Mouse (Mus musculus): ENCODE results near the gene Oser1.
"Not testable (repeated sequence)": the region's sequence is repeated elsewhere in the genome, so short reads cannot be mapped to it uniquely, and the experiment has no call there.

The Oser1 gene

GRCm38 (mm10) chr2:163424597-163424996 lies at the start of gene Oser1:
TSS of gene Oser1 (minus strand) at chr2:163424697.
- in situ Hi-C loops (cut with MboI, MseI), result no loop called here

DNA sequence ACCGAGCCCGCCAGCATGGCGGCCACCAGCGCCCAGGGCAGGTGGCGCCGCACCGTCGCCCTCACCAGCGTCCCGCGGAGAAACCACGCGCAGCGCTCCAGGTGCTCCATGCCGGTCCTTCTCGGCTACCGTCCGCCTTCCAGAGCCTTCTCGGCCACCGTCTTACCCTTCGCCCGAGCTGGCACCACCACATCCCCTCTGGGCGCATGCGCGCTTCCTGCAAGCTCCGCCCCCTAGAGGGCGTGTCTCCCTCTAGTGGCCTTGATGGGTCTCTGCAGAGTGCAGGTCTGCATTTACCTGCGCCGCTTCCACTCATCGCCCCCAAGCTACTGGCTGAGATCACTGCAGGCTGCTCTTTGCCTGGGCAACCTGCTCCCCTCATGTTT lies 48.0 kb upstream of the Oser1 start, which contains the start of gene Fitm2:
Gene Fitm2, minus strand, starts transcription at position 164 of the 386 bp plus-strand sequence.
- in situ Hi-C loops (cut with MboI, MseI), result loop anchor here (10.0 kb wide), 1 partner anchor 122 kb away; no protein-coding TSS in a partner anchor

DNA sequence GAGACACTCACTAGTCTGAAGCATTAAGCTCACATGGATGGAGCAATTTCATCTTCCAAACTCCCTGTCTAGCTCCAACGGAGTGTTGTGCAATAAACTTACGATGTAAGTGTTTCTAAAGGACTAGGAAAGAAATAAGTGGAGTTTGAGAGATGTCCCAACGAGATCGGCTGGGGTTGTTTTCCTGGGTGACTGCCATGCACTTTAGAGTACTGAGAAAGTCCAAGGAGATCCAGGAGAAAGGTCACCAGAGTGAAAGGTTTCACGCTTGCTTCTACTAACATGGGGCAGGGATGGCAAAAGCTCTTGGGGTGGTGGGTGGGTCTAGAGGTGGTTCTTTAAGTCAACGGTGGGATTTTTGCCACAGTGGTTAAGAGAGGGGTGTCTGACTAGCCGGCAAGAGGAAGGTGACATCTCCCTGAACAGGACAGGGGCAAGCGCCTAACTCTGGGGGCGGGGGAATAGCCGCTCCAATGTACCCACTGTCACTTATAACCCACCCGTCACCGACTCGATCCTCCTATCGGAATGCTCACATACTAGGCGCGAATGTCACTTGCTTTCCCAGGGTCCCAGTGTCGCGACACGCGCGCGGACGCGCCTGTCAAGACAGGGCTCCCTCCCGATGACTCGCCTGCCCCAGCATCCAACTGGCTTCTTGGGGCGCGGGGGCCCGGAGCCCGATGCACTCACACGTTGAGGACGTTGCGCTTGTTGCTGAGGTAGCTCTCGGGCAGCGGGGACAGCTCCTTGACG lies 47.4 kb upstream of the Oser1 start:
- in situ Hi-C loops (cut with MboI, MseI), result loop anchor here (10.0 kb wide), 1 partner anchor 123 kb away; no protein-coding TSS in a partner anchor

- in situ Hi-C loops (cut with MboI, MseI), result loop anchor here (10.0 kb wide), 1 partner anchor 124 kb away; no protein-coding TSS in a partner anchor
Measured at GRCm38 (mm10) chr2:163471136-163471535, 46.6 kb upstream of the Oser1 start.

DNA sequence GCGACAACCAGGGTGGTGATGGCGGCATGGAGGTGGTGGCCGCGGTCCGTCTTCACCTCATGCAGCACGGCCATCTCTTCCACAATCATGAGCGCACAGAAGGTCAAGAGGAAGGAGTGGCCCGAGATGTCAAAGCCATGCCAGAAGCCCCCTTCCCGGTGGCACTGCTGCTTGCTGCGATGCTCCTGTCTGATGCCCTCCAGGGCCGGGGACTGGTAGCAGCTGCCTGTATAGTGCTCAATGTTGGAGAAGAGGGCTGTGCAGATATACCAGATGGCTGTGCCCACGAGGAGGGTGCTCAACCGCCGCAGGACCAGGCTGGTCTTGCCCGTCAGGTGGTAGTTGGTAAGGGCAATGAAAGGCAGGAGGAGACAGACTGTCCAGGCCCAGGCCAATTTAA lies 45.2 kb upstream of the Oser1 start:
- in situ Hi-C loops (cut with MboI, MseI), result loop anchor here (10.0 kb wide), 1 partner anchor 125 kb away; no protein-coding TSS in a partner anchor

GRCm38 (mm10) chr2:163468866-163469265 lies 44.4 kb upstream of the Oser1 start:
- in situ Hi-C loops (cut with MboI, MseI), result no loop called here

GRCm38 (mm10) chr2:163467585-163467984 lies 43.1 kb upstream of the Oser1 start:
- in situ Hi-C loops (cut with MboI, MseI), result no loop called here

- in situ Hi-C loops (cut with MboI, MseI), result no loop called here
Measured at GRCm38 (mm10) chr2:163466771-163467170, 42.3 kb upstream of the Oser1 start.

DNA sequence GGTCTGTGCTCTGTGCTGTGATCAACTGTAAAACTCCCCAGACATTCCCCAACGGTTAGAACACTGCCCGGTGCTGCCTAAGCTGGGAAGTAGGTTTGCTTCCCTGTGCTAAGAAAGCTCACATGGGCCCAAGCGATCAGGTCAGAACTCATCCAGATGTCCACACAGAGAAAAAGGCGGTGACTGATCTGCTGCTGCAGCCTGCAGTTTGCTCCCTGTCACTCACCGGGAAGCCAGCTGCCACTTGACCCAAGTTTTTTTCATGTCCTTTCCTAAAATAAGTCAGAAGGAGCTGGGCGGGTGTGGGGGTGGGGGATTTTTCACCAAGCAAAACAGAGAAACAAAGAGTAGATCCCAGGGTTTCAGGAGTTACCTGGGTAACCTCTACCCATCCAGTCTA lies 40.1 kb upstream of the Oser1 start:
- in situ Hi-C loops (cut with MboI, MseI), result no loop called here

GRCm38 (mm10) chr2:163463998-163464397 lies 39.5 kb upstream of the Oser1 start:
- in situ Hi-C loops (cut with MboI, MseI), result no loop called here

DNA sequence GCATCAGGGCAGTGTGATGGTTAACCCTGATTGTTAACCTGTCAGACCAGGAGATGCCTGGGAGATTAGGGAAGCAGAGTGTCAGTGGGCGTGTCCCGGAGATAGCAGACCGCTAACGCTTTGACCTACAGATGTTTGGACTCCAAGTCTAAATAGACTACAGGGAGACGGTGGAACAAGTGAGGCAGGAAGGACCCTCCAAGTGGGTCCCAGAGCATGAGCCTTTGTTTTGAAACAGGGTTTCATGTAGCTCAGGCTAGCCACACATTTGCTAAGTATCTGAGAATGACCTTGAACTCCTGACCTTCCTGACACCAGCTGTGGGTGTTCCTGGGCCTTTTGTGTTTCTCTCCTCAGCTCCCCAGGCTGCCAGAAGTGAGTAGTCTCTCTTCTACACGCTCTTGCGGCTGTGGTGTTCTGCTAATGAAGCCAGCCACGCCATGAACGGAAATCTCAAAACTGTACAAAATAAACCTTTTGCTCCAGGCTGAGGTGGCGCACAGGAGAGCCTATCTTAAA lies 38.8 kb upstream of the Oser1 start:
- in situ Hi-C loops (cut with MboI, MseI), result no loop called here

GRCm38 (mm10) chr2:163462801-163463200 lies 38.3 kb upstream of the Oser1 start:
- in situ Hi-C loops (cut with MboI, MseI), result no loop called here

GRCm38 (mm10) chr2:163462386-163462785 lies 37.9 kb upstream of the Oser1 start:
- in situ Hi-C loops (cut with MboI, MseI), result no loop called here

GRCm38 (mm10) chr2:163461307-163461706 lies 36.8 kb upstream of the Oser1 start:
- in situ Hi-C loops (cut with MboI, MseI), result not testable (repeated sequence)

- in situ Hi-C loops (cut with MboI, MseI), result no loop called here
Measured at GRCm38 (mm10) chr2:163460622-163461021, 36.1 kb upstream of the Oser1 start.

- in situ Hi-C loops (cut with MboI, MseI), result no loop called here
Measured at GRCm38 (mm10) chr2:163459380-163459779, 34.9 kb upstream of the Oser1 start.

- in situ Hi-C loops (cut with MboI, MseI), result no loop called here
Measured at GRCm38 (mm10) chr2:163458539-163459265, 34.2 kb upstream of the Oser1 start.

DNA sequence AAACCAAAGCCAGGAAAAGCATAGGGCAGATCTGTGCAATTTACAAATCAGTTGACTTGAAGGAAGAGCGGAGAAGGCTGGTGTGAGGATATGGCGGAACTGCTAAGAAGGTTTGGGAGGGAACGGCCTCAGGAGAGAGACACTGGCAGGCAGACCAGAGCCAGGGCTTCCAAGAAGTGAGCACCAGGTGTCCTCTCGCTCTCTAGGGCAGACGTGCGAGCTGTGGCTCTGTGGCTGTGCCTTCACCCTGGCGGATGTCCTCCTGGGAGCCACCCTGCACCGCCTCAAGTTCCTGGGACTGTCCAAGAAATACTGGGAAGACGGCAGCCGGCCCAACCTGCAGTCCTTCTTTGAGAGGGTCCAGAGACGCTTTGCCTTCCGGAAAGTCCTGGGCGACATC lies 28.9 kb upstream of the Oser1 start:
- in situ Hi-C loops (cut with MboI, MseI), result no loop called here

DNA sequence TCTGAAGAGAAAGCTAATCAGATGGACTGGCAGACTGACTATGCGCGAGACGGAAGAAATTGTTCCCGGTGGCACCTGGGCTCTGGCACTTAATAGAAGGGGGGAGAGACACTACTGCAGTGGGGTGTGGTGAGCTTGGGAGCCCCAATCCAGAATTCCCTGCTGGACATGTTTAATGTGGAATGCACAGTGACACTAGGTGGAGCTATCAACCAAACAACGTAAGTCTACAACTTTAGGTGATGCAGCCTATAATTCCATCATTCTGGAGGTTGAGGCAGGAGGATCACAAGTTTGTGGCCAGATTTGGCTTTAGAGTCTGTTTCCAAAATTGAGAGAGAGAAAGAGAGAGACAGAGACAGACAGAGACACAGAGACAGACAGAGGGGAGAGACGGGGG lies 28.2 kb upstream of the Oser1 start:
- in situ Hi-C loops (cut with MboI, MseI), result no loop called here

- in situ Hi-C loops (cut with MboI, MseI), result no loop called here
Measured at GRCm38 (mm10) chr2:163450668-163451295, 26.3 kb upstream of the Oser1 start.

DNA sequence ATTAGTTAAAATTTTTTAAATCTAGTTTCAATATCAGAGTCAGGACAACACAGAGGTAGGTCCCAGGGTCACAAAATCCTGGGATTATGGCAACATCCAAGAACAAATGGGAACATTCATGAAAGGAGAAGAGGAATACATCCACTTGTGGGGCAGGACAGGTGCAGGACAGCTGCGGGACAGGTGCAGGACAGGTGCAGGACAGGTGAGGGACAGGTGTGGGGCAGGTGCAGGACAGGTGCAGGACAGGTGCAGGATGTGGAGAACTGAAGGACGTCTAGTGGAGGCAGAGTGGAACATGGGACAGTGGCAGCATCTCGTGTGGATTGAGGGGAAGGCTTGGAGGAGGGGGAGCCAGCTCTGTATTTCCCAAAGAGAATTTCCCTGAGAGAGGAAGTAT lies 24.8 kb upstream of the Oser1 start:
- in situ Hi-C loops (cut with MboI, MseI), result loop anchor here (10.0 kb wide), 1 partner anchor 1896 kb away; no protein-coding TSS in a partner anchor

DNA sequence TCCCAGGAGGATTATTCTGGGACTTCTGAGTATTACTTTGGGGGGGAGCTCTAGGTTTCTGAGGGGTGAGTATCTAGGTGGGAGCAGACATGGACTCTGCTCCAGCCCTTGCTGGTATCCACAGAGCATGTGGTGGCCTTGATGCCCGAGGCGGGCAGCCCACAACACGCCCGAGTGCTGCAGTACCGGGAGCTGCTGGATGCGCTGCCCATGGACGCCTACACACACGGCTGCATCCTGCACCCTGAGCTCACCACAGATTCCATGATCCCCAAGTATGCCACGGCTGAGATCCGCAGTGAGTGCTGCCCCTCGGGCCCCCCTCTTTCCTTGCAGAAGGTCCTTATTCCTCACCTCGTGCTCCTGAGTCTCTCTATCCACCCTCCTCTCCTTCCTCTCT lies 22.9 kb upstream of the Oser1 start:
- in situ Hi-C loops (cut with MboI, MseI), result loop anchor here (10.0 kb wide), 1 partner anchor 1897 kb away; no protein-coding TSS in a partner anchor

Data from T-helper 1 cell (primary cell).